Mouse (Mus musculus): ENCODE results near the gene Wwox.

The Wwox gene

GRCm38 (mm10) chr8:115269601-115270000, 830.1 kb downstream of the Wwox start:
- DNase-seq: no peak

GRCm38 (mm10) chr8:115273976-115274375, 834.5 kb downstream of the Wwox start:
- DNase-seq: no peak

- DNase-seq: no peak
These were observed 836.8 kb downstream of the Wwox start for GRCm38 (mm10) chr8:115276281-115276680.

- no peak for DNase-seq
These were observed 838.8 kb downstream of the Wwox start for GRCm38 (mm10) chr8:115278291-115278690.

GRCm38 (mm10) chr8:115290224-115290623, 850.8 kb downstream of the Wwox start:
- no peak for DNase-seq

GRCm38 (mm10) chr8:115296760-115297159, 857.3 kb downstream of the Wwox start:
- DNase-seq: peak; percentile 28

- peak; percentile 47 for DNase-seq
These were observed 863.0 kb downstream of the Wwox start for GRCm38 (mm10) chr8:115302484-115302883.

- DNase-seq: no peak
These were observed 868.0 kb downstream of the Wwox start for GRCm38 (mm10) chr8:115307412-115307811.

GRCm38 (mm10) chr8:115311003-115311402, 871.5 kb downstream of the Wwox start:
- DNase-seq: no peak

GRCm38 (mm10) chr8:115312371-115312770, 872.9 kb downstream of the Wwox start:
- DNase-seq: no peak

- no peak for DNase-seq
These were observed 883.0 kb downstream of the Wwox start for GRCm38 (mm10) chr8:115322501-115322900.

- DNase-seq: no peak
These were observed 891.2 kb downstream of the Wwox start for GRCm38 (mm10) chr8:115330671-115331070.

- DNase-seq: no peak
These were observed 894.5 kb downstream of the Wwox start for GRCm38 (mm10) chr8:115333972-115334371.

GRCm38 (mm10) chr8:115336361-115336760, 896.9 kb downstream of the Wwox start:
- no peak for DNase-seq

GRCm38 (mm10) chr8:115348704-115349103, 909.2 kb downstream of the Wwox start:
- no peak for DNase-seq

- DNase-seq: no peak
These were observed 911.3 kb downstream of the Wwox start for GRCm38 (mm10) chr8:115350707-115351106.

GRCm38 (mm10) chr8:115357663-115358335, 918.3 kb downstream of the Wwox start:
- peak; percentile 47 for DNase-seq

GRCm38 (mm10) chr8:115358481-115358880, 919.0 kb downstream of the Wwox start:
- DNase-seq: no peak

- DNase-seq: no peak
These were observed 920.2 kb downstream of the Wwox start for GRCm38 (mm10) chr8:115359701-115360100.

- DNase-seq: no peak
These were observed 923.1 kb downstream of the Wwox start for GRCm38 (mm10) chr8:115362518-115362917.

GRCm38 (mm10) chr8:115374957-115375356, 935.5 kb downstream of the Wwox start:
- DNase-seq: peak; percentile 24

- peak; percentile 52 for DNase-seq
These were observed 936.0 kb downstream of the Wwox start for GRCm38 (mm10) chr8:115375361-115376047.

- DNase-seq: peak; percentile 56
These were observed 937.9 kb downstream of the Wwox start for GRCm38 (mm10) chr8:115377321-115377720.

GRCm38 (mm10) chr8:115380017-115380416, 940.6 kb downstream of the Wwox start:
- no peak for DNase-seq
